Mouse (Mus musculus) kidney, adult 2 months (tissue): Measurements from ENCODE around the gene Sec23ip. TPM values are rescaled to one million over a fixed set of nuclear protein-coding genes. Genes with fewer than 3 reads are reported as not detected.
A peak's percentile ranks its signal among the peaks of the same experiment; 100 is the strongest.
"Not testable (repeated sequence)": the region's sequence is repeated elsewhere in the genome, so short reads cannot be mapped to it uniquely, and the experiment has no call there.

ENCODE experiments used
- DNase-seq: peaks from one replicate; pipeline ENCODE4 v3.0.0; 2021
- H3K27ac ChIP-seq: fragments of 200-500 bp; 2 replicates; pipeline ENCODE4 v1.5.1; 2012; ENCODE audit warnings: low read depth, low read length, control low read depth, inconsistent platforms; ENCODE audit not compliant: insufficient read depth
- H3K27me3 ChIP-seq: fragments of 200-500 bp; replicated peaks from 2 replicates; pipeline ENCODE4 v1.6.1; 2012; ENCODE audit warnings: mild to moderate bottlenecking, moderate library complexity, low read length, inconsistent platforms; ENCODE audit not compliant: control insufficient read depth, insufficient read depth
- H3K36me3 ChIP-seq: fragments of 200-500 bp; 2 replicates; pipeline ENCODE4 v1.6.1; 2012; ENCODE audit warnings: mild to moderate bottlenecking, moderate library complexity, low read length, inconsistent platforms; ENCODE audit not compliant: control insufficient read depth, insufficient read depth
- H3K4me1 ChIP-seq: fragments of 200-500 bp; 2 replicates; pipeline ENCODE4 v1.6.1; 2011; ENCODE audit warnings: low read length; ENCODE audit not compliant: control insufficient read depth, insufficient read depth
- H3K4me3 ChIP-seq: fragments of 200-500 bp; 2 replicates; pipeline ENCODE4 v1.5.1; 2011; ENCODE audit warnings: mild to moderate bottlenecking, low read depth, low read length, control low read depth; ENCODE audit not compliant: insufficient read depth
- CTCF ChIP-seq: fragments of 200-500 bp; conservative IDR thresholded peaks from 2 replicates; pipeline ENCODE4 v1.5.1; 2011; ENCODE audit warnings: low read depth, mild to moderate bottlenecking, control low read depth, low read length, moderate library complexity, mixed read lengths; ENCODE audit not compliant: insufficient read depth, insufficient read length
- POLR2A ChIP-seq: fragments of 200-500 bp; IDR thresholded peaks from one replicate; pipeline ENCODE4 v1.6.1; 2011; ENCODE audit warnings: low read depth, low read length, control low read depth
- WGBS: fragments of 180-500 bp; shearing (Covaris S2); methylation state at CpG from one replicate; pipeline ENCODE4 v1.1.7; 2018; 5-methylcytosine and 5-hydroxymethylcytosine counted together
- polyA plus RNA-seq: library from polyadenylated mRNA; depleted of rRNA; stranded (reverse); fragments of >200 nt; gene quantifications from 2 replicates; pipeline ENCODE4 v1.2.3, GENCODE M21; 2012; rRNA removed

Gene Sec23ip
- polyA plus RNA-seq, result 29.9 and 35.5 TPM in 2 replicates

DNA sequence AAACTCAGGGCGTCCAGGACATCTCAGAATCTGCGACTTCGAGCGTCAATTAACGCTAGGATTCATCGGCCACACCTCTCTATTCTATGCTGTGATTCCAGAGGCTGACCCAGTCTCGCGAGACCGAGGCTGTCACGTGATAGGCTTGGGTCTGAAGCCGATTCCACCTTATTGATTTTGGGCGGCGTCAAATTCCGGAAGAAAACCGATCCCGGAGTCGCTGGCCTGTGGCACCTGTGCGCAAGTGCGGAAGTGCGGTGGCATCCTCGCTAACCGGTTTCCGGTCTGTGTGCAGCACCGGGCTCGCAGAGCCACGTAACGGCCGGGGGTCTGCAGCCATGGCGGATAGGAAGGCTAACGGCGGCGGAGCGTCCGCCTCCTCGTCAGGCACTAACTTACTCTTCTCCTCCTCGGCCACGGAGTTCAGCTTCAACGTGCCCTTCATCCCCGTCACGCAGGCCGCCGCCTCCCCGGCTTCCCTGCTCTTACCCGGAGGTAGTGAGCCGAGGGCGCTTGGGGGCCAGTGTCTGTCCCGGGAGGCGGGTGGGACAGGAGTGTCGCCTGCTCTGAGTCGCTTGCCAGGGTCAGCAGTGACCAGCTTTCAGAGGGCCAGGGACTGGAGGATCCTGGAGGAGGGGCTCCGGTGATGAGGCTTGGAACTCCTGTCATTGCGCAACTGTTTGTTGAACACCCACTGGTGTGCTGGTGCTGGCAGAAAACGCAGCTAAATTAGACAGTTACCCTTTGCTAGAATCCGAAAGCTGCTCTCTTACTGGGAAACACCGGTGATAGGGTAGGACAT lies at the start of gene Sec23ip:
Sec23ip (plus strand) TSS at position 260 of the 802 bp plus-strand sequence.
- H3K27me3 ChIP-seq, result no peaks in the 10 kb centered on the region
- WGBS, result under 1% methylated on average over 55 of the region's 55 CpGs
- peak; percentile 100 for DNase-seq
- no peak within 1 kb of the TSS for H3K27ac ChIP-seq
- H3K36me3 ChIP-seq, result no peaks in the 10 kb centered on the region
- peaks cover 19% of the 10 kb centered on the region for H3K4me1 ChIP-seq
- H3K4me3 ChIP-seq, result peak within 1 kb of the TSS; percentile 85
- no peak for TF ChIP-seq CTCF
- peak; percentile 91 for TF ChIP-seq POLR2A

DNA sequence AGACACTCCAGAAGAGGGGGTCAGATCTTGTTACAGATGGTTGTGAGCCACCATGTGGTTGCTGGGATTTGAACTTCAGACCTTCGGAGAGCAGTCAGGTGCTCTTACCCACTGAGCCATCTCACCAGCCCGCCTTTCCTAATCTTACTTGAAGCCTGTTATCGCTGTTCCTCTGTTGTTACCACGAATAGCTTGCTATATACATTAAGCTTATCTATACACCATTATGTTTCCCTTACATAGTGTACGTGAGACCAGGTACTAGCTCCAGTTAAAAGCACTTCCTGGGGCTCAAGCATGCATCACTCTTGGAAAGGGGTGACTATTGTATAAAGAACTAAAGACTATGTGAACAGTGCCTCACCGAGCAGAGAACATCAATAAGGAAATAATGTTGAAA lies 44.8 kb upstream of the Sec23ip start:
- not testable (repeated sequence) for DNase-seq, H3K4me1 ChIP-seq, H3K36me3 ChIP-seq, H3K4me3 ChIP-seq, H3K27ac ChIP-seq, H3K27me3 ChIP-seq
- 87% methylated on average over 6 of the region's 6 CpGs for WGBS

DNA sequence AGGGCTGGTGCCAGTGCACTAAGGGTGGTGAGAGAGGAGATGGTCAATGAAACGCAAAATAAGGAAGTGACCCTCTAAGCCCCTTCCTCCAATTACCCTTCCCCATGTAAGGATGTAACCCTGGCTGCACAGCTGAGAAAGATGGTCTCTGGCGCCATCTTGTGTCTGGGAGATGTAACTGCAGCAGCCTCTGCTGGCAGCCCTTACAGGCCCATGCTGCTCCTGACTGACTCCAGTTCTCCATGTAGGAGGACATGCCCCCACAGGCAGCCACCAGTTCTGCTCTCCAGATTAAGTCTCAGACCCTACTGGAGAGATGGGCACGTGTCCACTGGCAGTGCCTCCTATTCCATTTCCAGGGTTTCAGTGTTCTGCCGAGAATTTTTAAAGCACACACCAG lies 39.0 kb upstream of the Sec23ip start:
- TF ChIP-seq CTCF (peak; percentile 98; the same call in 1 of the 2 replicates), POLR2A (no peak)
- Histone ChIP-seq H3K27me3 (no peaks in the 10 kb centered on the region), H3K27ac (no peak overlapping the region), H3K4me3 (no peak overlapping the region), H3K36me3 (peaks cover 1% of the 10 kb centered on the region; the same call in 1 of the 2 replicates), H3K4me1 (no peaks in the 10 kb centered on the region)
- DNase-seq, result peak; percentile 63
- WGBS, result 19% methylated on average over 4 of the region's 4 CpGs

DNA sequence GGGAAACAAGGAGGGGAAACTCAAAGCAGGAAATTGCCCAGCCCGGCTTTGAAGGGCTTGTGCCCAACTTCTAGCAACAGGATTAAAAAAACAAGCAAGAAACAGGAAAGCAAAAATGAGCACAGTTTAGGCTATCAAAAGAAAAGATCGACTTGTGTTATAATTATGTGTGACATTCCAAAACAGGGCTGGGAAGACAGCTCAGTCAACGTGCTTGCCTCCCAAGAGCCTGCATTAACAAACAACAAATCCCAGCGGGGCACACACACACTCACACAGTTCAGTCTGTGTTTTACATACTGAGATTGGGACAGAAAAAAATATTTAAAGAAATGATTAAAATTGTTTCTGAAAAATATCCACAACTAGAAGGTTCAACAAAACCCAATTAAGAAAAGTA lies 26.8 kb upstream of the Sec23ip start:
- Histone ChIP-seq H3K4me1 (no peaks in the 10 kb centered on the region), H3K36me3 (peaks cover 3% of the 10 kb centered on the region; the same call in 1 of the 2 replicates), H3K27me3 (no peaks in the 10 kb centered on the region), H3K27ac (no peak overlapping the region), H3K4me3 (no peak overlapping the region)
- no peak for DNase-seq
- TF ChIP-seq CTCF (no peak), POLR2A (no peak)
- WGBS, result 67% methylated on average over 4 of the region's 4 CpGs

DNA sequence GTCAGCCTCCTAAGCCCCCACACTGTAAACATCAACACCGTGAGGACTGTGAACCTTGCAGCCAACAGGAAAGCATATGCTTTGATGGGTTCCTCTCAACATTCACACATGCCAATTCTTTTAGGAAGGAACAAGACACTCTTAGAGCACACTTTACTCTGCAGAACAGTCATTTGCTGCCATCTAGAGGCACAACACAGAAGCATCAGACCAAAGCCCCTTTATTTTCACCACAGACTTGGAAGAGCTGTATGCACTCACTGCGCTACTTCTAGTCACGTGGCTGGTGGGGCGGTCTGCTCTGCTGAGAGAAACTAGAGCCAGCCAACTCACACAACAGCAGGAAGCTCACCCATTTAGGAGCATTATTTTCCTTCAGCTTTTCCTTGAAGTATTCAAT lies 20.0 kb upstream of the Sec23ip start:
- no peak for TF ChIP-seq POLR2A
- TF ChIP-seq CTCF, result peak; percentile 45
- Histone ChIP-seq H3K36me3 (peaks cover 2% of the 10 kb centered on the region; the same call in 1 of the 2 replicates), H3K4me3 (no peak overlapping the region), H3K27me3 (no peaks in the 10 kb centered on the region), H3K27ac (no peak overlapping the region), H3K4me1 (peaks cover 12% of the 10 kb centered on the region; the same call in 1 of the 2 replicates)
- DNase-seq, result peak; percentile 84
- WGBS, result 24% methylated on average over 4 of the region's 4 CpGs

DNA sequence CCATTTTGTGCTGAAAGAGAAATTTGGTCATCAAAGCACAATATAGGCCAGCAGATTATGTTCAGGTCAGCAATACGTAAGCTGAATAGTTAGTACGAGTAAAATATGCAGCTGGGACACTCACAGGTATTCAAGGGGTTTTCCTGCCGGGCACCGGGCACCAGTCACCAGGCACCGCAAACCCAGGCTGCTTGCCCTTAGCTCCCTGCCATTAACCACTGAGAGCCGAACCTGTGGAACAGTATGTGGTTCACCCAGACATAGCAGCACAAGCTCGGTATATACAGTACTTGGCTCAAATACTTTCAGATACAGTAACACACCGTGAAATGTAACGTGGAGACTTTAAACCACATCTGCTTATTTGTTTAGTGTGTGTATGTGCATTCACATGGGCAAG lies 19.6 kb upstream of the Sec23ip start:
- peaks cover 2% of the 10 kb centered on the region; the same call in 1 of the 2 replicates for H3K36me3 ChIP-seq
- no peak overlapping the region for H3K27ac ChIP-seq
- H3K27me3 ChIP-seq, result no peaks in the 10 kb centered on the region
- H3K4me3 ChIP-seq, result no peak overlapping the region
- 49% methylated on average over 9 of the region's 9 CpGs for WGBS
- no peak for DNase-seq
- peaks cover 12% of the 10 kb centered on the region; the same call in 1 of the 2 replicates for H3K4me1 ChIP-seq
- no peak for TF ChIP-seq POLR2A
- TF ChIP-seq CTCF, result no peak

DNA sequence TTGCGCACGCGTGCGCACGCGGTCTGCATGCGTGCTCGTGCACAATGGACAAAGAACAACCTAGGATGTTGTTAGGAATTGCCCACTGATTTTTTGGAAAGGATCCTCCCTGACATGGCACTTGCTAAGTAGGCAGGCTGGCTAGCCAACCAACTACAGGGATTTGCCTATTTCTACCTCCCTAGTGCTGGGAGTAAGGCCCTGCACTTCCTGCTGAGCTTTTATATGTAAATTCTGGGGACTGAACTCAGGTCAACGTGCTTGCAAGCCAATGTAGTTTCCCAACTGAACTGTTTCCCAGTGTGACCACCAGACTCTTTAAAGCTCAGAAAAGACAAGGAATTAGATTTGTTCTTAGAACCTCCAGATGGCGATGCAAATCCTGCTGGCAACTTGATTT lies 17.7 kb upstream of the Sec23ip start:
- no peak overlapping the region for H3K27ac ChIP-seq
- no peak for DNase-seq
- no peaks in the 10 kb centered on the region for H3K27me3 ChIP-seq
- peaks cover 12% of the 10 kb centered on the region; the same call in 1 of the 2 replicates for H3K4me1 ChIP-seq
- TF ChIP-seq CTCF, result no peak
- TF ChIP-seq POLR2A, result no peak
- WGBS, result 88% methylated on average over 10 of the region's 10 CpGs
- no peak overlapping the region for H3K4me3 ChIP-seq
- H3K36me3 ChIP-seq, result peaks cover 2% of the 10 kb centered on the region; the same call in 1 of the 2 replicates
